Mouse (Mus musculus): ENCODE measurements around the gene Lpo. TPM values are rescaled to one million over a fixed set of nuclear protein-coding genes. Genes with fewer than 3 reads are reported as not detected.

Gene Lpo
- polyA plus RNA-seq, 1 experiment from 2014 or later = 1.1 TPM

DNA sequence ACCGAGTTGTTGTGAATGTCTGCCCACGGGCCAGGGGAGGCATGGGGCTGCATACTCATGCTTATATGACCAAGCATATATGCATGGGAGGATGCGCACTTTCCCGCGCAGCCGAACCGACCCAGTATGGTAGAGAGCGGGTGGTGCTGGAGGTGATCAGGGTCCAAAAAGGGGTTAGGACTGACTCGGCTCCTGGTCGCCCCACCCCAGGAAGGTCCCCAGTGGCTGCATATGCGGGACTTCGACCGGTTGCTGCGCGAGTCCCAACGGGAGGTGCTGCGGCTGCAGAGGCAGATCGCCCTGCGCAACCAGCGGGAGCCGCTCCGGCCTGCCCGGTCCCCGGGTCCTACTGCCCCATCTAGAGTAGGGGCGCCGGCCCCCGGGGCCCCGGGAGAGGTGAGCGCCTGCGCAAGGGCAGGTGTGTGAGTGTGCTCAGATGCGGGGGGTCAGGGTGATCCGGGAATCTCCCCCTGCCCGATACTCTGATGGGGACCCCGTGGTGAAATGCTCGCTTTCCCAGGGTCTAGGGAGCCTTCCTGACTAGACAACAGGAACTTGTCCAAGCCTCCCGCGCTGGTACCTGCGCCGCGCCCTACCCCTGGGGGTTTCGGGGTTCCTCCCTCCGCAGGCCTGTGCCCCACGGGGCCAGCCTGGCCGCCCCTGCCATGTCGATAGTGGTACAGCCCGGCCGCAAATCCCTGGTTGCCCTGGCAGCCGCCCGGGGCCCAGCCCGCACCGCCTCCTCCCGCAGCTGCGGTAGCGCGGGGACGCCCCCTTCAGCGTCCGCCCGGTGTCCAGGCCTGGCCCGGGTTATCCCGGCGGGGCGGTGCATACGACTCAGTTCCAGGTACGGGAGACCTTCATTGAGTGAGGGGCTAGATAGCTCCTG lies 63.9 kb downstream of the Lpo start:
- Histone ChIP-seq H3K4me2 (ENCODE audit: low read depth, low read length) (peak overlapping the region; percentile 70), H3K4me3 (ENCODE audit: low read length) (peak overlapping the region; percentile 46), H3K27me3 (ENCODE audit: control insufficient read depth, insufficient read depth, low read length) (peaks cover 79% of the 10 kb centered on the region), H3K9ac (ENCODE audit: low read length) (peak overlapping the region; percentile 42), H3K4me1 (ENCODE audit: control insufficient read depth, insufficient read depth, low read length) (peaks cover 12% of the 10 kb centered on the region), H3K27ac (ENCODE audit: low read length) (no peak overlapping the region), H3K9me3 (replicated peaks; ENCODE audit: control insufficient read depth, low read length) (no peaks in the 10 kb centered on the region), H3K36me3 (ENCODE audit: control insufficient read depth, insufficient read depth) (no peaks in the 10 kb centered on the region)
- 2% methylated on average over 65 of the region's 65 CpGs for WGBS
- ATAC-seq (replicated peaks; ENCODE audit: extremely low read depth, insufficient read depth, low FRiP score) = peak; percentile 25; the same call in 1 of the 2 replicates

DNA sequence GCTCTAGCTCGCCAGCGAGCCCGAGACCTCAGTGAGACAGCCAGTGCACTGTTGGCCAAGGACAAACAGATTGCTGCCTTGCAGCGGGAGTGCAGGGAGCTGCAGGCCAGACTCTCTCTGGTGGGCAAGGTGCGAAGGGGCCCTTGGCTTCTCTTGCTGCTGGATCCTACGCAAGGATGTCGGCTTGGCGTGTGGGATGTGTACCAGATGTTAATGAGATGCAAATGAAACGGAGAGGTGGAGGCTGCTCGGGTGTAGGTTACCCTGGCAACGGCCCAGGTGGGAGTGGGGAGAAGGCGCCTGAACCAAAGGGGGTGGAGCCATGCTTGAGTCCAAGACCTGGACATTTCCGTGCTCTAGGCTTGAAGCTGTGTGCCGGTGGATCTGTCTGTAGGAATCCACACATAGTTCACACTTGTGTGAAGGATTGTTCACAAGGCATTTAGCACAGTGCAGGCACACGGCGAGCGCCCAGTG lies 64.5 kb downstream of the Lpo start:
- no peak for ATAC-seq (replicated peaks; ENCODE audit: extremely low read depth, insufficient read depth, low FRiP score)
- Histone ChIP-seq H3K9me3 (replicated peaks; ENCODE audit: control insufficient read depth, low read length) (no peaks in the 10 kb centered on the region), H3K27ac (ENCODE audit: low read length) (no peak overlapping the region), H3K4me1 (ENCODE audit: control insufficient read depth, insufficient read depth, low read length) (peaks cover 12% of the 10 kb centered on the region), H3K36me3 (ENCODE audit: control insufficient read depth, insufficient read depth) (no peaks in the 10 kb centered on the region), H3K9ac (ENCODE audit: low read length) (no peak overlapping the region; the same call in 1 of the 2 replicates), H3K4me2 (ENCODE audit: low read depth, low read length) (peak overlapping the region; percentile 70), H3K4me3 (ENCODE audit: low read length) (peak overlapping the region; percentile 46), H3K27me3 (ENCODE audit: control insufficient read depth, insufficient read depth, low read length) (peaks cover 79% of the 10 kb centered on the region)
- WGBS = 5% methylated on average over 17 of the region's 17 CpGs

GRCm38 (mm10) chr11:87762702-87763385 lies 65.2 kb downstream of the Lpo start:
- Histone ChIP-seq H3K9me3 (replicated peaks; ENCODE audit: control insufficient read depth, low read length) (no peaks in the 10 kb centered on the region), H3K27me3 (ENCODE audit: control insufficient read depth, insufficient read depth, low read length) (peaks cover 79% of the 10 kb centered on the region), H3K4me1 (ENCODE audit: control insufficient read depth, insufficient read depth, low read length) (peaks cover 12% of the 10 kb centered on the region), H3K27ac (ENCODE audit: low read length) (no peak overlapping the region), H3K4me2 (ENCODE audit: low read depth, low read length) (no peak overlapping the region), H3K9ac (ENCODE audit: low read length) (no peak overlapping the region), H3K4me3 (ENCODE audit: low read length) (no peak overlapping the region), H3K36me3 (ENCODE audit: control insufficient read depth, insufficient read depth) (no peaks in the 10 kb centered on the region)
- ATAC-seq (replicated peaks; ENCODE audit: extremely low read depth, insufficient read depth, low FRiP score) = no peak
- 41% methylated on average over 12 of the region's 12 CpGs for WGBS

DNA sequence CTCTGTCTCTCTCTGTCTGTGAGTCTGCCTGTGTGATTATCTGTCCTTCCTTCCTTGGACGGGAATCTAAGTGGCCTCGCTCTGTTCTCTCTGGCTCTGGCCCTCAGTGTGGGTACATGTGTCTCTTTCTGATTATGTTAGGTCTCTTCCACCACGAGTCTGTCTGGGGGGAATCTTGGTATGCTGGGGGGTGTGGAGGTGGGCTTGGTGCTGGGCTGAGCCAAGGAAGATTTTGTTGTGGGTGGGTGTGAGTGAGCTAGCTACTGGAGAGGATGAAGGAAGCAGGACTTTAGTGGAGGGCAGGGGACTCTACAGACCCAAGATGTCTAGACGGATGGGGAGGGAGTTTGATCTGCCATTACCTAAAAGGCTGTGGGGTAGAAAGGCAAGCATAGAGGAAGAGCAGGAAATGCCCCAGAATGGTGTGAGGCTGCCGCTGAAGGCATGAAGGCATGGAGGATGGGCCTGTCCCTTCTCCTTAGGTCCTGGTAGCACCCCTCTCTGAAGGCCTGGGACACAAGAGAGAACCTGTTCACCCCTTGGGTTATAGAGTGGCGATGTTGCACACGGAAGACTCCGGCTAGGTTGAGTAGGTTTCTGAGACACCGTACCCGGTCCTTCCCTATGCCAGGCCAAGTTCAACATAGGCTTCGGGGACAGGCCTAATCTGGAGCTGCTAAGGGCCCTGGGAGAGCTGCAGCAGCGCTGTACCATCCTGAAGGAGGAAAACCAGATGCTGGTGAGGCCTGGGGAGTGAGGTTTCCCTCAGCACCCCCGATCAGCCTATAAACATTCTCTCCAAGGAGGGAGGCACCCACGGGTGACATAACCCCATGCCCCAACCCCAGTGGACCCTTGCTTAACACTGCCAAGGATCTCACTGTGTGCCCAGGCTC lies 66.0 kb downstream of the Lpo start:
- Histone ChIP-seq H3K27ac (ENCODE audit: low read length) (no peak overlapping the region), H3K4me1 (ENCODE audit: control insufficient read depth, insufficient read depth, low read length) (peaks cover 12% of the 10 kb centered on the region)
- 74% methylated on average over 14 of the region's 14 CpGs for WGBS

DNA sequence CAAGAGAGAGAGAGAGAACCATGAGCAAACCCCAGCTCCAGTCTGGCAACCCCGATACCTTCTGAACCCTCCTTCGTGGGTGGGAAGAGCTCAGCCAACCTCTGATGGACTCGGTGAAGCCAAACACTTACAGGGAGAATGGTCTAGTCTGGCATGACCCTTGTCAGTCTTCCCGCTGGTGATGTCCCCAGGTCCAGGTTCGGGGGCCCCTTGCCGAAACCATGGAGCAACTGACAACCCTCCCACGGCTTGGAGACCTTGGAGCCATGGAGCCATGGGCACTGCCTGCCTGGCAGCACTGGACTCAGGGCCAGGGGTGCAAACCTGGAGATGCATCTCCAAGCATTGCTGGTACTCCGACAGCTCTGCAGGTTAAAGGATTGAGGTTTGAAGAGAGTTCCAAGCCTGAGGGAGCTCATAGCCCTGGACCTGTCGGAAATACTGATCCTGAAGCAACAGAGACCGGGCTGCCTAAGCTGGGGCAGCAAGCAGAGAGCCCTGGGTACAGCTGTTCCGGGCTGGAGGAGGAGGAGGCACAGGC lies 66.8 kb downstream of the Lpo start:
- ATAC-seq (replicated peaks; ENCODE audit: extremely low read depth, insufficient read depth, low FRiP score) = no peak
- Histone ChIP-seq H3K27me3 (ENCODE audit: control insufficient read depth, insufficient read depth, low read length) (peaks cover 69% of the 10 kb centered on the region), H3K9ac (ENCODE audit: low read length) (no peak overlapping the region), H3K4me1 (ENCODE audit: control insufficient read depth, insufficient read depth, low read length) (peaks cover 12% of the 10 kb centered on the region), H3K36me3 (ENCODE audit: control insufficient read depth, insufficient read depth) (no peaks in the 10 kb centered on the region), H3K4me2 (ENCODE audit: low read depth, low read length) (no peak overlapping the region), H3K27ac (ENCODE audit: low read length) (no peak overlapping the region), H3K9me3 (replicated peaks; ENCODE audit: control insufficient read depth, low read length) (no peaks in the 10 kb centered on the region), H3K4me3 (ENCODE audit: low read length) (no peak overlapping the region)
- 61% methylated on average over 11 of the region's 11 CpGs for WGBS

More for the DNA sequence above, 66.0 kb downstream of the Lpo start:
- Histone ChIP-seq H3K36me3 (ENCODE audit: control insufficient read depth, insufficient read depth) (no peaks in the 10 kb centered on the region), H3K9me3 (replicated peaks; ENCODE audit: control insufficient read depth, low read length) (no peaks in the 10 kb centered on the region), H3K9ac (ENCODE audit: low read length) (no peak overlapping the region), H3K4me2 (ENCODE audit: low read depth, low read length) (no peak overlapping the region), H3K27me3 (ENCODE audit: control insufficient read depth, insufficient read depth, low read length) (peaks cover 77% of the 10 kb centered on the region), H3K4me3 (ENCODE audit: low read length) (no peak overlapping the region)
- no peak for ATAC-seq (replicated peaks; ENCODE audit: extremely low read depth, insufficient read depth, low FRiP score)

DNA sequence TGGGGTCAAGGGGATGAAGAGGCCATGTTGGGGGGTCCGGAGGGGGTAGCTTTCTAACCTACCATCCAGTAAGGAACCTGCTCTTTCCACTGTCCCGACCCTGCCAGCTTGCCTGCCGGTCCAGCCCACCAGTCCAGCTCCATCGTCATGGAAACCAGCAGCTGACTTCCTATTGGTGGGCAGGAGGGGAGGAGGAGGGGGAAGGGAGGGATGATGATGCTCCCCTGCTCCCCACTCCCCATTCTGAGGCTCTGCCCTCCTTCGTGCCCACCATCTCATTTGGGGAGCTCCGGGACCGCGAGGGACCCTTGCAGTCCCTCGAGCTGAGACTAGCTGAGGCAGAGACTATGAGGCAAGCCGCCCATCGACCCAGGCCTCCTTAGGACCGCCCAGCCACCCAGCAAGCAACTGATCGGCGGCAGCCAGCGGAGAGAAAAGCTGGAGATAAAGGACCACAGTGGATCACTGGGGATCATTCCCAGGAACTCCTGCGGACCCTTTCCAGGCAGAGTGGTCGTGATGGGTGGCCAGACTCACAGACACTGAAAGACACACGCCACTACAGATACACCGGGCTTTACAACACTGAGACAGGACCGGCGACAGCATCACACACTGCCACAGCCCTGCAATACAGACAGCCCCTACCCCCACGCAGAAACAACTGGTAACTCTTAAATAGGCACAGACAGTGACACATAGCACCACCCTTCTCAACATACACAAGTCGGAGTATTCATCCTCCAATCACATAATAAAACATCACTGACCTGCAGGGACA lies 67.6 kb downstream of the Lpo start, which contains the start of gene Tspoap1:
Gene Tspoap1 (plus strand): TSS at position 241 of the 781 bp plus-strand sequence.
- 0 out of 2 replicates have a peak, but pooled peaks have one; percentile 15 for ATAC-seq (replicated peaks; ENCODE audit: extremely low read depth, insufficient read depth, low FRiP score)
- H3K4me2 ChIP-seq (ENCODE audit: low read depth, low read length) = no peak within 1 kb of the TSS
- no peaks in the 10 kb centered on the region for H3K36me3 ChIP-seq (ENCODE audit: control insufficient read depth, insufficient read depth)
- H3K9ac ChIP-seq (ENCODE audit: low read length) = no peak within 1 kb of the TSS
- peaks cover 12% of the 10 kb centered on the region for H3K4me1 ChIP-seq (ENCODE audit: control insufficient read depth, insufficient read depth, low read length)
- no peak within 1 kb of the TSS for H3K4me3 ChIP-seq (ENCODE audit: low read length)
- H3K27ac ChIP-seq (ENCODE audit: low read length) = no peak within 1 kb of the TSS
- peaks cover 62% of the 10 kb centered on the region for H3K27me3 ChIP-seq (ENCODE audit: control insufficient read depth, insufficient read depth, low read length)
- 7% methylated on average over 23 of the region's 23 CpGs for WGBS
- H3K9me3 ChIP-seq (replicated peaks; ENCODE audit: control insufficient read depth, low read length) = no peaks in the 10 kb centered on the region

DNA sequence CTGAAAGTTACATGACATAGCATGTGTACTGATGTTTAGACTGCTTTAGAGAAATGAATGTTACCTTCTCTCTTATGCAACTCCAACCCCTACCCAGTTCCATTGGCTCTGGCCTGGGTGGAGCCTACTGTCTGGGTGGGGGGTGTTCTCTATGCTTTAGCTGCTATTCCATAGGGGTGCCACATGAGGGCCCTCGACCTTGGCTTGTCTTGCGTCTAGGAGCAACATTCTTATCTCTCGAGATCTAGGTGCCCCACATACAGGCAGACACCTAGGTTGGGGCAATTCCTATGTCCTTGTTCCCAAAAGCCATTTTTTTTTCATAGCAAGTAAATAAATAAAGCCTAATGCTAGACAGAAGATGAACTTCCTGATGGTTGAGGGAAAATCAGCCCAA lies 68.5 kb downstream of the Lpo start:
- Histone ChIP-seq H3K9me3 (replicated peaks; ENCODE audit: control insufficient read depth, low read length) (no peaks in the 10 kb centered on the region), H3K4me2 (ENCODE audit: low read depth, low read length) (no peak overlapping the region), H3K36me3 (ENCODE audit: control insufficient read depth, insufficient read depth) (no peaks in the 10 kb centered on the region), H3K4me3 (ENCODE audit: low read length) (no peak overlapping the region), H3K9ac (ENCODE audit: low read length) (no peak overlapping the region), H3K4me1 (ENCODE audit: control insufficient read depth, insufficient read depth, low read length) (peaks cover 12% of the 10 kb centered on the region), H3K27ac (ENCODE audit: low read length) (no peak overlapping the region), H3K27me3 (ENCODE audit: control insufficient read depth, insufficient read depth, low read length) (peaks cover 53% of the 10 kb centered on the region)
- WGBS = 4% methylated on average over 3 of the region's 3 CpGs
- no peak for ATAC-seq (replicated peaks; ENCODE audit: extremely low read depth, insufficient read depth, low FRiP score)
